Mouse (Mus musculus) lung, adult 2 months (tissue): ENCODE data around the gene Dsp. TPM values are rescaled to one million over a fixed set of nuclear protein-coding genes. Genes with fewer than 3 reads are reported as not detected.

Source experiments
- DNase-seq: peaks from one replicate; pipeline ENCODE4 v3.0.0; 2022
- H3K4me1 ChIP-seq: fragments of 200-500 bp; 2 replicates; pipeline ENCODE4 v1.6.1; 2011; ENCODE audit warnings: low read length; ENCODE audit not compliant: control insufficient read depth, insufficient read depth
- H3K4me3 ChIP-seq: fragments of 200-500 bp; replicated peaks from 2 replicates; pipeline ENCODE3; 2011; ENCODE audit warnings: low read depth, mild to moderate bottlenecking, control low read depth, low read length; ENCODE audit errors: extremely low read depth
- CTCF ChIP-seq: fragments of 200-500 bp; IDR thresholded peaks from 2 replicates; pipeline ENCODE4 v1.5.1; 2011; ENCODE audit warnings: mild to moderate bottlenecking, low read length, control low read depth; ENCODE audit not compliant: insufficient read depth
- POLR2A ChIP-seq: fragments of 200-500 bp; IDR thresholded peaks from 2 replicates; pipeline ENCODE4 v1.6.1; 2011; ENCODE audit warnings: low read depth, mild to moderate bottlenecking, control low read depth, low read length, borderline replicate concordance; ENCODE audit errors: extremely low read depth
- WGBS: fragments of 180-500 bp; shearing (Covaris S2); methylation state at CpG from one replicate; pipeline ENCODE4 v1.1.7; 2018; 5-methylcytosine and 5-hydroxymethylcytosine counted together
- polyA plus RNA-seq: library from polyadenylated mRNA; depleted of rRNA; stranded (reverse); fragments of >200 nt; gene quantifications from 2 replicates; pipeline ENCODE4 v1.2.3, GENCODE M21; 2012; rRNA removed

The Dsp gene
- polyA plus RNA-seq: 6.0 and 19.0 TPM in 2 replicates

DNA sequence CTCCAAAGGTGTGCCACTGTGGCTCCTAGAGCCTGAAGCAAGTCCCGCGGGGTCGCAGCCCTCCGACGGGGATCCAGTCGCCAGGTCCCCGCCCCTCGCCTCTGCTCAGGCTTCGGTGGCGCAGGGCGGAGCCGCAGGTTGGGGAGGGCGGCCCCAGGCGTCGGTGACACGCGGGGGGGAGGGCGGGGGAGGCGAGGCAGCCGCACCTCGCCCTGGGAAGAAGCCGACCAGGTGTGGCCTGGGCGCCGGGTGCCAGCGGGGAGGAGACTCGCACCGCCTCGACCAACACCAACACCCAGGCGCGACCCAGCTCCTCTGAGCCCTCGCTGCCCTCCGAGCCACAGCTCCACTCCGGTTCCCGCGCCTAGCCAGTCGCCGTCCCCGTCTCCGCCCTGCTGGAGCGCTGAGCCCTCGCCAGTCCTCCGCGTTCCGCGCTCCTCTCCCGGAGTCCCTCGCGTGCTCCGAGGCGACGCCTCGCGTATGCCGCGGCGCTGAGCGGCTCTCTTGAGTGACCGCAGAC is at the start of gene Dsp:
Dsp (plus strand) TSS at position 226 of the 520 bp plus-strand sequence.
- peaks cover 5% of the 10 kb centered on the region for H3K4me1 ChIP-seq
- DNase-seq: peak; percentile 79
- WGBS: under 1% methylated on average over 58 of the region's 58 CpGs
- TF ChIP-seq CTCF: no peak
- peak; percentile 67; the same call in 1 of the 2 replicates for TF ChIP-seq POLR2A
- H3K4me3 ChIP-seq: peak within 1 kb of the TSS; percentile 69

DNA sequence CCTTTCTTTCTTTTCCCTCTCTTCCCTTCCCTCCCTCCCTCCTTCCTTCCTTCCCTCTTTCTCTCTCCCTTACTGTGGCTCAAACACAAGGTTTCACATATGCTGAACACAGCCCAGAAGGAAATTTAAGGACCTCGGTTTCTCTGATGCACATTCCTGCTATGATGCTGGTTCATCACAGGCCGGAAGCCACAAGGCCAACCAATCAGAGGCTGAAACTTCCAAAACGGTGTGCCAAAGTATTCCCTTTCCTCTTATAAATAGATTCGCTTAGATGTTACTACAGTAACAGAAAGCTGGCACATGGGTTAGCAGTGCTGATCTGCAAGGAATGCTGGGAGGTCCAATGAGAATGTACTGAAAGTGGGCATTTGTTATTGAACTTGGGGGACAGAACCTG is 47.7 kb upstream of the Dsp start:
- DNase-seq: no peak
- no peak overlapping the region for H3K4me3 ChIP-seq
- TF ChIP-seq POLR2A (no peak), CTCF (no peak)
- 64% methylated on average over 4 of the region's 4 CpGs for WGBS
- no peaks in the 10 kb centered on the region for H3K4me1 ChIP-seq

DNA sequence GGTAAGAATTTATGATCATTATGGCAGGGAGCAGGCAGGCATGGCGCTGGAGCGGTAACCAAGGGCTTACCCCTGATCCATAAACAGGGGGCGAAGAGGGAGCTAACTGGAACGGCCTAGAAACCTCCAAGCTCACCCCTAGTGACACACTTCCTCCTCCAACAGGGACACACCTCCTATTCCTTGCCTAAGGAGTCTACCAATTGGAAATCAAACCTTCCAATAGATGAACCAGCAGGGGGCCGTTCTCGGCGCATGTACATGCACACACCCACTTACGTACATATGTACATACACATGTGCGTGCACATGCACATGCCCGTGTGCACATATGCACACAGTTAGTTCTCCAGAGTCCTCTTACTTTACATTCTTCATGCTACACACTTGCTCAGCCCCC is 46.6 kb upstream of the Dsp start:
- no peak for DNase-seq
- H3K4me1 ChIP-seq: no peaks in the 10 kb centered on the region
- H3K4me3 ChIP-seq: no peak overlapping the region
- 89% methylated on average over 10 of the region's 10 CpGs for WGBS
- TF ChIP-seq CTCF: no peak
- no peak for TF ChIP-seq POLR2A

DNA sequence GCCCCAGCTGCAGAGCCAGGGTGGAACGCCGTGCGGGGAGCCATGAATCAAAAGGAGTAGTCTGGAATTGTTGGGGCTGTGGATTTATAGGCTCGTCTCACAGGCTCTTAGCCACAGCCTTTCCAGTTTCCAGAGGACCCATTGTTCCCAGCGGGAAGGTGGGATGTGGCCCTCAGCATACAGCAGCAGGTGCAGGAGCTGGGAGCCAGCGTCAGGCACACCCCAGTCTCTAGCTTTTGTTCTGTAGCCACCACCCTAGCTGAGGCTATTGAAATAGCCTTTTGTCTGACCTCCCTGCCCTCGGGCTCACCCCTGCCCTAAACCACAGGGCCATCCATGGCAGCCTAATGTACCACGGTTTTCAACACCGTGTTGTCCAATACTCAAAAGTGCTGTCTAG is 42.0 kb upstream of the Dsp start:
- Histone ChIP-seq H3K4me3 (no peak overlapping the region), H3K4me1 (no peaks in the 10 kb centered on the region)
- 91% methylated on average over 9 of the region's 9 CpGs for WGBS
- TF ChIP-seq POLR2A: no peak
- no peak for TF ChIP-seq CTCF
- no peak for DNase-seq

DNA sequence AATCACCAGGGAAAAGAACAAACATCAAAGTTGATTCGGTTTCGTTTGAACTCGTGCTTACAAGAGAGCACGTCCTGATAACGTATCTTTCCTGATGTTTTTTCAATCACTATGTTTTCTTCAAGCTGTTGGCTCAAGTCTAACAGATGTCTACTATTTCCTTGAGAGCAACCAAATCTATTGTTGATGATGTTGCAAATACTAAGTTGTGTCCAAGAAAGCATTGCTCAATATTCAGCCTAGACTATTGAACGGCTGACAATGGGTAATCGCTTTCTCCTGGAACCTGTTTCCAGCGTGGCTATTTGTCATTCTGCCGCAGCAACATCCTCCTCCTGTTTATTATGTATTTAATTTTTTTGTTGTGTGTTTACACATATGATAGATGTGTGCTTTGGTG is 28.8 kb upstream of the Dsp start:
- TF ChIP-seq CTCF: no peak
- no peak for TF ChIP-seq POLR2A
- DNase-seq: no peak
- 52% methylated on average over 9 of the region's 9 CpGs for WGBS
- H3K4me3 ChIP-seq: no peak overlapping the region
- no peaks in the 10 kb centered on the region for H3K4me1 ChIP-seq

DNA sequence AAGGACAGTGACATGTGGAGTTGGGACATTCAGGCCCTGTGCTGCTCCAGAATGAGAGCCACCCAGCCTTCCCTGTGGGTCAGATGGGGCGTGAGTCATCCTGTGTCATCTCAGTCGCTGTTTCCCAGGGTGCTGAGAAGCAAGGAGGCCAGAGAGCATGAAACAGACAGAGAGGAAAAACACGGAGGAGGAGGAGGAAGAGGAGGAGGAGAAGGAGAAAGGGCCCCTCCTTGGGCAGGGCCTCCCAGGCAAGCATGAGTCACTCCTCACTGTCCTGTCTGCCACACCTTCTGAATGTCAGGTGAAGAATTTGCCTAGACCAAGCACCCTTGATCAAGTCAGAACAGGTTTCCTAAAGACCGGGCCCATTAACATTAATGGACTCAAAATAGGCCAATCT is 27.4 kb upstream of the Dsp start:
- no peak for DNase-seq
- WGBS: 63% methylated on average over 4 of the region's 4 CpGs
- H3K4me3 ChIP-seq: no peak overlapping the region
- H3K4me1 ChIP-seq: no peaks in the 10 kb centered on the region
- no peak for TF ChIP-seq CTCF
- TF ChIP-seq POLR2A: no peak

DNA sequence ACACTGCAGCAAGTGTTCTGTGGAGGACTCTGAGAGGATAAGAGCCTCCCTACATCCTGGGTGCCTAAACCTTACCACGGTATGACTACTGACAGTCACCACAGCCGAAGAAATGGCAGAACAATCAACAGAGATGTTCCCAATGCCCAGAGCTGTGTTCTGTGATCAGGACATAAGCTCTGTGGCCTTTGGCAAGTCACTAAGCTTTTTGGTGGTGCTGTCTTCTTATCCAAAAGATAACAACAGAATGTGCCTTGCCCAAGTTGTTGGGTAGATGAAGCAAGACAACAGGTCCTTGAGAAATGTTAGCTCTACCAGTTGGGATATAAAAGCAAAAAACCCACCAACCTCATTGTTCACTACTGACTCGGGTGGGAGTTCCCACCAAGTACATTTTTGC is 23.4 kb upstream of the Dsp start:
- TF ChIP-seq CTCF (no peak), POLR2A (no peak)
- DNase-seq: no peak
- no peaks in the 10 kb centered on the region for H3K4me1 ChIP-seq
- WGBS: 81% methylated on average over 3 of the region's 3 CpGs
- no peak overlapping the region for H3K4me3 ChIP-seq

DNA sequence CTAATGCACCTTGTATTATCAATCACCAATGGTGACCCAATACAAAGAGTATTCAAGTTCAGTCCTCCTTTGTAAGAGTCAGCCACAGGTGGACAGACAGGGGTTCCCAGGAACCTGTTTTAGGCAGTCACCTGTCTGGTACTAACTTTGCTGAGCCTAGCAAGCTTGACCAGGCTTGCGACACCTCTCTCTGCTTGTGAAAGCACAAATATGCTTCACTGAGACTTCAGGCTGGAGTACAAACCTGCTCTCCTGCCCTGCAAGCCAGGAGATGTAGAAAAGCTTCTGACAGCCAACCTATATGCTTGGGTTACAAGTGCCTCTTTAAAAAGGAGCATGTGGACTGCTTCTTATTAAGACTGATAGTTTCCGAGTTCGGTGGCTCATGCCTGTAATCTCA is 22.8 kb upstream of the Dsp start:
- TF ChIP-seq POLR2A: no peak
- no peak for TF ChIP-seq CTCF
- Histone ChIP-seq H3K4me1 (no peaks in the 10 kb centered on the region), H3K4me3 (no peak overlapping the region)
- DNase-seq: no peak
- WGBS: 39% methylated on average over 3 of the region's 3 CpGs

DNA sequence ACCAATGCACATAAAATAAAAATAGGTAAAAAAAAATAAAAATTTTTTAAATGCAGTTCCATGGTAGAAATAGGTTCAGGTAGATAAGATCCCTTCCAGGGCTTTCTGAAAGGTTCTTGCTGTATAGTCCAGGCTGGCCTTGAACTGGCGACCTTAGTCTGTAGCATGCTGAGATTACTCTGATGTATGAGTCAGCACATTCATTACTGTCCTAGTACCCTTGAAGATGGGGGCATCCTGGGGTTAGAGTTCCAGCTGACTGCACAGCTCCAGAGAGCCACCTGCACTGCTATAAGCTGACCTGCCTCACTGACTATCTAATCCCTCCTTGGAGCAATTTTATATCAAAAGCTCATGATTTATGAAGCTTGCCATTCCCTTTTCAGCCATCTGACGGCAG is 21.6 kb upstream of the Dsp start:
- DNase-seq: no peak
- Histone ChIP-seq H3K4me3 (no peak overlapping the region), H3K4me1 (no peaks in the 10 kb centered on the region)
- TF ChIP-seq CTCF: no peak
- TF ChIP-seq POLR2A: no peak
- WGBS: 89% methylated on average over 2 of the region's 2 CpGs

DNA sequence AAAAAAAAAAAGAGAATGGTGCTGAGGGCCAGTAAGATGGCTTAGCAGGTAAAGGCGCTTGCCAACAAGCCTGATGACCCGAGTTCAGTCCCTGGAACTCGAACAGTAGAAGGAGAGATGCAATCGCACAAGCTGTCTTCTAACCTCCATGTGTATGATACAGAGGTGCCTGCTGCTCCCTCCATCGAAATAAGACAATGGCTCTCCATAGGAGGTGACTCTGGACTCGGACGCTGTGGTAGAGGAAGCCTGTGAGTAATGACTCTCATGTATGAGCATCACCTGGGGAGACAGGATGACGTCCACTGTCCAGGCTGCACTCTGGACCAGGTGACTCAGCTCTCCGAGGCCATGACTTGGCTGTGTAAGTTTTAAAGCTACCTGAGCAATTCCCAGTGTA is 21.0 kb upstream of the Dsp start:
- no peak for DNase-seq
- WGBS: 91% methylated on average over 9 of the region's 9 CpGs
- TF ChIP-seq CTCF (no peak), POLR2A (no peak)
- Histone ChIP-seq H3K4me3 (no peak overlapping the region), H3K4me1 (no peaks in the 10 kb centered on the region)

DNA sequence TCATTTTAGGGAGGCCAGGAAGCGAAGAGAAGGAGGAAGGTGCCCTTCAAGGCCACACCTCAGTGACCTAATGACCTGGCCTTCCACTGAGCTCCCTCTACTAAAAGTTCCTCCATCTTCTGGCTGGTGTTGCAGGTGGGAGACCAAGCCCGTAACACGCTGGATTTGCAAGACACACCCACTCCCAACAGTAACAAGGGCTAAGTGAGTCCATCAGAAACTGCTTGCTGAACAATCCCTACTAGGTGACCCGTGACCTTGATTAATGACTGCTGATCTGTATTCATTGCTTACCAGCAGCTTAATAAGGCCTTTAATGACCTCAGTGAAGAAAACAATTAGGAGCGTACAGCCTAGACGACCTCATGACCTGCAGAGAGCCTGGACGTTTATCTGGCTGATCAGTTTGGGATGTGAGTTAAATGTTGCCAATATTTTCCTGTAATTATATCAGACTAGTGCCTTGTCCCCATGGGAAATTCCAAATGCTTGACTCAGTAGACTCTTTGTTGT is 18.0 kb upstream of the Dsp start:
- WGBS: 66% methylated on average over 7 of the region's 7 CpGs
- TF ChIP-seq POLR2A: no peak
- no peak for TF ChIP-seq CTCF
- Histone ChIP-seq H3K4me3 (no peak overlapping the region), H3K4me1 (no peaks in the 10 kb centered on the region)
- DNase-seq: no peak
